Mouse (Mus musculus): Measurements from ENCODE around the gene Plekhb1. TPM values are rescaled to one million over a fixed set of nuclear protein-coding genes. Genes with fewer than 3 reads are reported as not detected.
A peak's percentile ranks its signal among the peaks of the same experiment; 100 is the strongest.

Plekhb1 gene
- polyA plus RNA-seq, 1 experiment from 2014 or later = 4.4 TPM

- H3K27me3 ChIP-seq = no peaks in the 10 kb centered on the region
- peak within 1 kb of the TSS; percentile 99 for H3K27ac ChIP-seq
- peak; percentile 47 for ATAC-seq (replicated peaks; ENCODE audit: low FRiP score)
- H3K36me3 ChIP-seq = no peaks in the 10 kb centered on the region
- H3K4me1 ChIP-seq = peaks cover 13% of the 10 kb centered on the region
- H3K9me3 ChIP-seq (replicated peaks) = no peaks in the 10 kb centered on the region
- peak within 1 kb of the TSS; percentile 97 for H3K9ac ChIP-seq
- under 1% methylated on average over 43 of the region's 43 CpGs for WGBS
- H3K4me3 ChIP-seq (replicated peaks) = peak within 1 kb of the TSS; percentile 72
- H3K4me2 ChIP-seq = peak within 1 kb of the TSS; percentile 75
Observed at GRCm38 (mm10) chr7:100608130-100608741, 54.0 kb downstream of the Plekhb1 start, which contains the start of gene Mrpl48. TSS of gene Mrpl48 (minus strand) at chr7:100608301.

GRCm38 (mm10) chr7:100607214-100608129 is 54.7 kb downstream of the Plekhb1 start, which contains the start of gene Rab6a:
TSS of gene Rab6a (plus strand) at chr7:100607410.
- H3K4me3 ChIP-seq (replicated peaks) = peak within 1 kb of the TSS; percentile 72
- H3K9me3 ChIP-seq (replicated peaks) = no peaks in the 10 kb centered on the region
- ATAC-seq (replicated peaks; ENCODE audit: low FRiP score) = peak; percentile 98
- H3K4me1 ChIP-seq = peaks cover 13% of the 10 kb centered on the region
- H3K4me2 ChIP-seq = peak within 1 kb of the TSS; percentile 75
- H3K9ac ChIP-seq = peak within 1 kb of the TSS; percentile 97
- H3K27ac ChIP-seq = peak within 1 kb of the TSS; percentile 99
- no peaks in the 10 kb centered on the region for H3K36me3 ChIP-seq
- WGBS = under 1% methylated on average over 95 of the region's 105 CpGs
- H3K27me3 ChIP-seq = no peaks in the 10 kb centered on the region

DNA sequence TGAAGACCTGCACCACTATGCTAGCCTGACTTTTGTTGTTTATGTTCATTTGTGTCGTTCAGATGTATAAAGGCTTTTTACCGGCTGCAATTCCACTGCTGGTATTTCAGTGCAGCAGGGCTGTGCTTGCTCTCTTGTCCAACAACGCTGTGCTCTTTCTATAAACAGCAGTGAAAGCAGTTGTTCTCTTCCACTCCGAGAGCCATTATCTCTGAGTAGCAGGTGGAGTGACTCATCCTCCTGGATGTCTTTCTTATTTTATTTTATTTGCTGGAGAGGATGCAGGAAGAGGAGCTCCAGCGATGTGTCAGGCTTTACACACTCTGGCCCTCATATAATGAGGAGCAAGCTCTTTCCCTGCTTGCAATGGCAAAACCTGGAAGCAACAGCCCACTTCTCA is 62.0 kb downstream of the Plekhb1 start:
- Histone ChIP-seq H3K9ac (no peak overlapping the region), H3K36me3 (no peaks in the 10 kb centered on the region), H3K27me3 (no peaks in the 10 kb centered on the region), H3K27ac (no peak overlapping the region), H3K4me1 (no peaks in the 10 kb centered on the region), H3K4me3 (replicated peaks) (no peak overlapping the region), H3K9me3 (replicated peaks) (no peaks in the 10 kb centered on the region), H3K4me2 (no peak overlapping the region)
- ATAC-seq (replicated peaks; ENCODE audit: low FRiP score) = no peak
- 74% methylated on average over 5 of the region's 5 CpGs for WGBS

DNA sequence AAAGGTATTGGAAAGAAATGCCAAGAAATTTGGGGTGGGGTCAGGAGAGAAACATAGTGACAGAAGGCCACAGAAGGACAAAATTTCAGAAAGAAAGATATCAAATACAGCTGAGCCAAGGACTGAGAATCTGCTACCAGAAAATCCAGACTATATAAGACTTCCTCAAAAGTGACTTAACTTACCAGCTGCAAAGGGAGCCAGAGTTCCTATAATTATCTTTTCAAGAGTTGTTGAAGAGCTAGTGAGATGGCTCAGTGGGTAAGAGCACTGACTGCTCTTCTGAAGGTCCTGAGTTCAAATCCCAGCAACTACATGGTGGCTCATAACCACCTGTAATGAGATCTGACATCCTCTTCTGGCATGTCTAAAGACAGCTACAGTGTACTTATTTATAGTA is 68.9 kb downstream of the Plekhb1 start:
- no peaks in the 10 kb centered on the region for H3K9me3 ChIP-seq (replicated peaks)
- H3K27me3 ChIP-seq = no peaks in the 10 kb centered on the region
- H3K36me3 ChIP-seq = no peaks in the 10 kb centered on the region
- H3K27ac ChIP-seq = no peak overlapping the region
- no peak overlapping the region for H3K9ac ChIP-seq
- no peak overlapping the region for H3K4me2 ChIP-seq
- H3K4me3 ChIP-seq (replicated peaks) = no peak overlapping the region
- no peak for ATAC-seq (replicated peaks; ENCODE audit: low FRiP score)
- H3K4me1 ChIP-seq = no peaks in the 10 kb centered on the region

Other genes starting within 250 kb of the Plekhb1 start
- 0.12 and 0.17 TPM in 2 replicates for gene Ucp3, start 189.4 kb downstream of the Plekhb1 start, polyA plus RNA-seq (2015; fragmentation: Nextera tagmentation; extraction: Ambion mirVana)
- 191 and 221 TPM in 2 replicates for gene Ucp2, start 169.1 kb downstream of the Plekhb1 start, polyA plus RNA-seq (2015; fragmentation: Nextera tagmentation; extraction: Ambion mirVana)
- 0.40 and 0.42 TPM in 2 replicates for gene Dnajb13, start 147.5 kb downstream of the Plekhb1 start, polyA plus RNA-seq (2015; fragmentation: Nextera tagmentation; extraction: Ambion mirVana)
- gene Coa4, start 125.3 kb downstream of the Plekhb1 start, polyA plus RNA-seq (2015; fragmentation: Nextera tagmentation; extraction: Ambion mirVana) = 23.3 and 24.9 TPM in 2 replicates
- 102 and 105 TPM in 2 replicates for gene Rab6a, start 55.0 kb downstream of the Plekhb1 start, polyA plus RNA-seq (2015; fragmentation: Nextera tagmentation; extraction: Ambion mirVana)
- 81.2 and 92.4 TPM in 2 replicates for gene Mrpl48, start 54.1 kb downstream of the Plekhb1 start, polyA plus RNA-seq (2015; fragmentation: Nextera tagmentation; extraction: Ambion mirVana)
- gene Fam168a, start 44.2 kb upstream of the Plekhb1 start, polyA plus RNA-seq (2015; fragmentation: Nextera tagmentation; extraction: Ambion mirVana) = 38.4 and 46.1 TPM in 2 replicates
- 3.8 and 4.9 TPM in 2 replicates for gene Relt, start 201.0 kb upstream of the Plekhb1 start, polyA plus RNA-seq (2015; fragmentation: Nextera tagmentation; extraction: Ambion mirVana)